Mouse (Mus musculus) WW6 (cell line): ENCODE measurements at regions not wholly inside any gene's neighbourhood (a gene's known extent, or its start where the extent isn't known, plus 50 kb on each side); places are given as distances from the start of the nearest gene placed in this dataset.

ENCODE experiments used
- DNase-seq: peaks from one replicate; pipeline ENCODE4 v3.0.0-alpha.2; 2013; ENCODE audit warnings: low read depth, low spot score

DNA sequence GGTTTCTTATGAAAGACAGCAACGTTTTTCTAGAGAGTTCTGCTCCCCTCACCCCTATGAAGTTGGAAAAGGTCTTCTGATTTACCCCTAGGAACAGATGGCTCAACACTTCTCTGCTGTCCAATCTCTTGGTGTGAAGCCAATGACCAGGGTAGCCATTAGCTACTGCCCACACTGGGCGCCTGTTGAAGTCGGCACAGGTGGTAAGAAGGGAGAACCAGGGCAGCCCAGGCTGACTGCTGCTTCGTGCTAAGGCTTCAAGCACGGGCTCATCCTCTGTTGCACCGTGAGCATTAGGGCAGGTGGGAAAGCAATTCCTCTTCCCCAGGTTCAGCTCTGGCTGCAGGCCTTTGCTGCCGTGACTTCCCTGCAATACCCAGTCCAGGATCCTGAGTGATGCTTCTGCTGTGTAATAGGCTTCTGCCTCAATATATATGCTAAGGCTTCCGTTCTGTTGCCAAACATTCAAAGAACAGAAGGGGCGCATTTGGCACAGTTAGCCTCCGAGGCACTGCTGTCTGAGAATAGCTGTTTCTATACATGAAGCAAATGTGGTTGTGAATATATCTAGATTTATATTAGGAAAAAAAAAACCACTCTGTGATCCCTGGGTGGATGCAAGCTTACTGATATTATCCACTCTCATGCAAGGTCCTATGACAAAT, 76.4 kb upstream of the Atp5g3 start:
- DNase-seq = no peak

DNA sequence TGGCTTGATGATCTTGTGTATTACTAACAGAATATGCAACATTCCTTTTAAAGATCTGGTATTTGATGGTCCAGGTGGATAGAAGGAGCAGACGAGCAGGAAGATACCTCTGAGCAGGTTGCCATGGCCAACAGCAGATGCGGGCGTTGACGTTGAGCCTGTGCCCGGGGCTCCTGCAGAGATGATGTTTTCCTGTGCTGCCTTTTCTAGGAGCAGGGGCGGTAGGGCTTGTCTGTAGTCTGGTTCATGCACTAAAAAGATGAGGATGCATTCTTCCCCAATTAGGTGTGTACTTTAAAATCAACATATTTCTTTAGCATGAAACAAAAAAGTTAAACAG, 74.8 kb upstream of the Atp5g3 start:
- no peak for DNase-seq

DNA sequence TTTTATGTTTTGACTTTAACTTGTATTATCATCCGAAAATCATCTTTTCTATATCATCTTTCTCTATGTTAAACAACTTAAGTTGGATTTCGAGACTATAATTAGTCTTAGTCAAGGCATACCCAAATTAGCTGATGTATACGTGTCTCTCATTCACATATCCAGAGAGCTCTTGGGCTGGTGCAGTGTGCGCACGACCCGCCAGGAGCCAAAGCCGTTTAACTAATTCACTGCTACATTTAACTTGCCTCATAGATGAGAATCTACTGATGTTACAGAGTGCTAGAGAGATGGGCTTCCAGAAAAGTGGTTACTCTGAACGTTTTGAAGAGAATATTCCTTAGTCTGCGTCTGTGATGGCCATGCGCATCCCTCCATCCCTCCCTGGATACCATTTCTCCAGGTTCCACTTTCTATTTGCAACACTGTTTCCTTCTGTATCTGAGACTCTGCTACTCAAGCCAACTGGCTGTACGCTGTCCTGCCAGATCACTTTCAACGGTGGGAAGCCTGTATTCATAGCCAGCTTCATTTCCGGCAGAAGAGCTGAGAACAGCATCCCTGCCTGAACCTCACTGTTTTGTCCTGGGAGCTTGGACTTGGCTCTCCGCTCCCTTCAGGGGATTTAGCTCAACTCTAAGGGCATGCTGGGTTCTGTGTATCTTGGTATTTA, 74.2 kb upstream of the Atp5g3 start:
- DNase-seq = no peak

DNA sequence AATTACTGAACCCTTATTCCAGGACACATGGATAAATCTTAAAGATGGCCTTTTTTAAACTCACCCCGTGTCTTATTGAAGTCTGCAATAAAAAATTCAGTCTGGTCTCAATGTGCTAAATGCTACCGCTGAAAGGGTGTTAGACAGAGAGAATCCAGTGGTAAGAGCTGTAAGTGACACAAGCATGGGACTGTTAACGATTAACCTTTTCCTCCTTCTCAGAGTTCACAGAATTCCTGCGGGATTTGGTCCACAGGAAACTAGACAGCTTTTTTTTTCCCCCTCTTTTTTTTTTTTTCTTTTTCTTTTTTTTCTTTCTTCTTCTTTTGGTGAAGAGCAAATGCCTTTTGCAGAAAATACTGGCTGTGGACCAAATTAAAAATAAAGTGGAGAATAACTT, 72.0 kb upstream of the Atp5g3 start:
- no peak for DNase-seq

DNA sequence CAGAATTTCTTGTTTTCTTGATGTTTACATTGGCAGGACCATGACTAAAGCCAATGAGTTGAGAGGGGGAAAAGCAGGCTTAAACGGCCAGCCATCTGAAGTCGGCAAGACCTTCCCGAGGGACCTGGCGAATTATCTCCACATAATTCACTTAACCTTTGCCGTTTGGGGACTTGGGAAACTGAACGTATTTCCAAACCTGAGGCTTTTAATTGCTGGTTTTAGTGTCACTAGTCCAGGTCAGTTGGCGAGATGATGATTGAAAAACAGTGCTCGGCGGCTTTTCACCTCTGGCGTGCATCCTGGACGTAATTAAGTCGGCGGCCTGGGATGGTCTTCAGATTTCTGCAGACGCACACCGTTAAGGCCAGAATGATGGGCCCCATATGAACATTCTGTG, 66.9 kb upstream of the Atp5g3 start:
- DNase-seq = no peak

DNA sequence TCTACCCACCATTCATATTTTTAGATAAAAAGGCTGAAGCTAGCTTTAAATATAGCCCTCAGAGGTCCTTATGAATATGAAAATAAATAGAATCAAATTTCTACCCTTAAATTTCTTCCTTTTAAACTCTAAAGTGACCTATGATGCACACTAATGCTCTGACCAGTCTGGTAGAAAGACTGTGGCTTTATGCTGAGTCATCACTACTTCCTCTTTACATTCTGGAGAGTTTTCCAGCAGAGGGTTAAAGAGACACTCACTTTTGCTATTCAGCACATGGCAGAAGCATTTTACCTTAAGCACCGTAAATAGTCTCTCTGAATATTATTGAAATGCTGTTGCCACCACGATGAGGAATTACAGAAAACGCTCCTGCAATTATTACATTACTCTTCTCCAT, 62.6 kb upstream of the Atp5g3 start:
- DNase-seq = no peak

DNA sequence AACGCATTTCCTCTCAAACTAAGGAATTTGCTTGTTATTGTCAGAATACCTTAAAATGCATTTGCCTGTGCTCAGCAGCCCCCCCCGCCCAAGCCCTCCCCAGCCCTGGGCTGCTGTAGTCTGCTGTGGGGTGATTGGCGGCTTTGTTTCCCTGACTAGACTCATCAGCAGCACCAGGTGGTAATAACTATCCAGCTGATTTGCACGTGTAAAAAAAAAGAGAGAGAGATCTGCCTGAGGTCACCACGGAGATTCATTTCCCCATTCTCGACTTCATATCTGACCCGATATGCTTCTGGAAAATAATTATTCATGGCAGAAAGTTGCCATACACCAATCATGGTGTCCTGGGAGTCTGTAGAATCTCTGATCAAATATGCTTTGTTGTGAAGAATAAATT, 56.5 kb upstream of the Atp5g3 start:
- no peak for DNase-seq

DNA sequence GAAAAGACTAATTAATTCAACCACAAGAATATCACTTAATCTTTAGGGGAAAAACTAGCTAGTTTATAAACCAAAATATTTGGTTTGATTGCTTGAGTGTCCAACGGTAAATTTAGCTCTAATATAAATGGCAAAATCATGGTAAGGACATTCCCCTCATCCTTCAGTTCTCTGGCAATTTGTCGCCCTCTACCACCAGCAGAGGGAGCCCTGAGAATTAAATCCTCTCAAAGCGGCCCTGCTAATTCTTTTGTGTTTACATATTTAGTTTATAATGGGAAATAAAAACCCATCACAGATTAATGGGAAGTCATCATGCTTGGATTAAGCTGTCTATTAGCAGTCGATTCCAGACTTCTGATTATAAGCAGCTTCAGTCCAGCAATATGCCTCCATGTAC, 54.5 kb upstream of the Atp5g3 start:
- DNase-seq = no peak
